Mouse (Mus musculus) frontal cortex, postnatal 10 days (tissue): ENCODE measurements around the gene Stox1.
A peak's percentile ranks its signal among the peaks of the same experiment; 100 is the strongest.
"Not testable (repeated sequence)": the region's sequence is repeated elsewhere in the genome, so short reads cannot be mapped to it uniquely, and the experiment has no call there.

Experiments
- DNase-seq, 2 experiments: peaks; one replicate each; pipeline ENCODE4 v3.0.0; 2022; ENCODE audit warnings: low spot score in 2 of 2, mixed read lengths in 1 of 2

Gene Stox1

GRCm38 (mm10) chr10:62725771-62726687, at the start of gene Stox1:
TSS of gene Stox1 (minus strand) at chr10:62726128.
- DNase-seq = peak; percentile 63

- DNase-seq = no peak
Observed at GRCm38 (mm10) chr10:62750781-62751180, 24.9 kb upstream of the Stox1 start.

- DNase-seq = peak in 1 of 2 experiments; percentile 25
Observed at GRCm38 (mm10) chr10:62739961-62740737, 14.2 kb upstream of the Stox1 start.

GRCm38 (mm10) chr10:62736965-62737688, 11.2 kb upstream of the Stox1 start:
- no peak for DNase-seq

- DNase-seq = no peak
Observed at GRCm38 (mm10) chr10:62730826-62731225, 4.9 kb upstream of the Stox1 start.

- DNase-seq = no peak
Observed at GRCm38 (mm10) chr10:62724936-62725335, 992 bp downstream of the Stox1 start.

- DNase-seq = no peak
Observed at GRCm38 (mm10) chr10:62722701-62723100, 3.2 kb downstream of the Stox1 start.

- DNase-seq = not testable (repeated sequence)
Observed at GRCm38 (mm10) chr10:62720574-62720973, 5.4 kb downstream of the Stox1 start.

GRCm38 (mm10) chr10:62713457-62713856, 12.5 kb downstream of the Stox1 start:
- no peak for DNase-seq

GRCm38 (mm10) chr10:62703579-62703978, 22.3 kb downstream of the Stox1 start:
- DNase-seq = no peak

GRCm38 (mm10) chr10:62702436-62702835, 23.5 kb downstream of the Stox1 start:
- no peak for DNase-seq

GRCm38 (mm10) chr10:62692771-62693170, 33.2 kb downstream of the Stox1 start:
- DNase-seq = no peak

- DNase-seq = no peak
Observed at GRCm38 (mm10) chr10:62692244-62692643, 33.7 kb downstream of the Stox1 start.

GRCm38 (mm10) chr10:62687032-62687674, 38.8 kb downstream of the Stox1 start:
- DNase-seq = no peak

- no peak for DNase-seq
Observed at GRCm38 (mm10) chr10:62683043-62683442, 42.9 kb downstream of the Stox1 start.

GRCm38 (mm10) chr10:62679833-62680232, 46.1 kb downstream of the Stox1 start:
- no peak for DNase-seq

- DNase-seq = no peak
Observed at GRCm38 (mm10) chr10:62677329-62677728, 48.6 kb downstream of the Stox1 start.

GRCm38 (mm10) chr10:62676196-62676595, 49.7 kb downstream of the Stox1 start:
- no peak for DNase-seq

GRCm38 (mm10) chr10:62672359-62672758, 53.6 kb downstream of the Stox1 start:
- no peak for DNase-seq

GRCm38 (mm10) chr10:62669245-62669644, 56.7 kb downstream of the Stox1 start:
- no peak for DNase-seq

GRCm38 (mm10) chr10:62668463-62668862, 57.5 kb downstream of the Stox1 start:
- no peak for DNase-seq
